Mouse (Mus musculus): ENCODE measurements around the gene Eif1b. TPM values are rescaled to one million over a fixed set of nuclear protein-coding genes. Genes with fewer than 3 reads are reported as not detected.

The Eif1b gene
- 146 and 158 TPM in 2 replicates for polyA plus RNA-seq (2015; fragmentation: Nextera tagmentation; extraction: Ambion mirVana)

- Histone ChIP-seq H3K36me3 (peaks cover 22% of the 10 kb centered on the region), H3K4me3 (replicated peaks) (peak within 1 kb of the TSS; percentile 75), H3K4me1 (peaks cover 14% of the 10 kb centered on the region), H3K27me3 (no peaks in the 10 kb centered on the region), H3K9ac (peak within 1 kb of the TSS; percentile 96), H3K27ac (replicated peaks) (peak within 1 kb of the TSS; percentile 87), H3K9me3 (replicated peaks) (no peaks in the 10 kb centered on the region), H3K4me2 (replicated peaks) (peak within 1 kb of the TSS; percentile 74)
- 3% methylated on average over 19 of the region's 19 CpGs for WGBS
- ATAC-seq (ENCODE audit: insufficient number of reproducible peaks, low FRiP score, low TSS enrichment, low read depth): 0 out of 2 replicates have a peak, but pooled peaks have one; percentile 11
Observed at GRCm38 (mm10) chr9:120492010-120492399, at the start of gene Eif1b. Eif1b (plus strand) TSS chr9:120492232.

- Histone ChIP-seq H3K9ac (no peak overlapping the region), H3K27me3 (no peaks in the 10 kb centered on the region), H3K36me3 (no peaks in the 10 kb centered on the region), H3K4me3 (replicated peaks) (no peak overlapping the region), H3K27ac (replicated peaks) (no peak overlapping the region), H3K4me2 (replicated peaks) (no peak overlapping the region), H3K4me1 (no peaks in the 10 kb centered on the region), H3K9me3 (replicated peaks) (no peaks in the 10 kb centered on the region)
- ATAC-seq (ENCODE audit: insufficient number of reproducible peaks, low FRiP score, low TSS enrichment, low read depth): no peak
- 78% methylated on average over 9 of the region's 9 CpGs for WGBS
Observed at GRCm38 (mm10) chr9:120444642-120445041, 47.4 kb upstream of the Eif1b start.

- WGBS: 51% methylated on average over 6 of the region's 6 CpGs
- Histone ChIP-seq H3K27ac (replicated peaks) (no peak overlapping the region), H3K4me1 (no peaks in the 10 kb centered on the region), H3K27me3 (no peaks in the 10 kb centered on the region), H3K36me3 (no peaks in the 10 kb centered on the region), H3K4me3 (replicated peaks) (no peak overlapping the region), H3K4me2 (replicated peaks) (no peak overlapping the region), H3K9ac (no peak overlapping the region), H3K9me3 (replicated peaks) (no peaks in the 10 kb centered on the region)
- ATAC-seq (ENCODE audit: insufficient number of reproducible peaks, low FRiP score, low TSS enrichment, low read depth): no peak
Observed at GRCm38 (mm10) chr9:120449696-120450329, 42.2 kb upstream of the Eif1b start.

GRCm38 (mm10) chr9:120455768-120456655 is 36.0 kb upstream of the Eif1b start:
- no peaks in the 10 kb centered on the region for H3K27me3 ChIP-seq
- no peak overlapping the region for H3K4me3 ChIP-seq (replicated peaks)
- no peak overlapping the region for H3K9ac ChIP-seq
- H3K36me3 ChIP-seq: no peaks in the 10 kb centered on the region
- peak overlapping the region; percentile 78 for H3K27ac ChIP-seq (replicated peaks)
- 16% methylated on average over 9 of the region's 9 CpGs for WGBS
- H3K4me1 ChIP-seq: peaks cover 17% of the 10 kb centered on the region; the same call in 1 of the 2 replicates
- H3K9me3 ChIP-seq (replicated peaks): no peaks in the 10 kb centered on the region
- H3K4me2 ChIP-seq (replicated peaks): no peak overlapping the region
- peak; percentile 71; the same call in 1 of the 2 replicates for ATAC-seq (ENCODE audit: insufficient number of reproducible peaks, low FRiP score, low TSS enrichment, low read depth)

- ATAC-seq (ENCODE audit: insufficient number of reproducible peaks, low FRiP score, low TSS enrichment, low read depth): no peak
- 95% methylated on average over 1 of the region's 1 CpGs for WGBS
- Histone ChIP-seq H3K27ac (replicated peaks) (no peak overlapping the region), H3K9me3 (replicated peaks) (no peaks in the 10 kb centered on the region), H3K4me1 (0 out of 2 replicates have a peak, but pooled peaks cover 3% of the 10 kb centered on the region), H3K4me3 (replicated peaks) (no peak overlapping the region), H3K36me3 (no peaks in the 10 kb centered on the region), H3K27me3 (no peaks in the 10 kb centered on the region), H3K4me2 (replicated peaks) (no peak overlapping the region), H3K9ac (no peak overlapping the region)
Observed at GRCm38 (mm10) chr9:120470431-120470830, 21.6 kb upstream of the Eif1b start.

GRCm38 (mm10) chr9:120481644-120482043 is 10.4 kb upstream of the Eif1b start:
- Histone ChIP-seq H3K4me1 (no peaks in the 10 kb centered on the region), H3K36me3 (no peaks in the 10 kb centered on the region), H3K27me3 (0 out of 2 replicates have a peak, but pooled peaks cover 3% of the 10 kb centered on the region), H3K27ac (replicated peaks) (no peak overlapping the region), H3K4me2 (replicated peaks) (no peak overlapping the region), H3K9me3 (replicated peaks) (no peaks in the 10 kb centered on the region), H3K4me3 (replicated peaks) (no peak overlapping the region), H3K9ac (no peak overlapping the region)
- 81% methylated on average over 3 of the region's 3 CpGs for WGBS
- no peak for ATAC-seq (ENCODE audit: insufficient number of reproducible peaks, low FRiP score, low TSS enrichment, low read depth)

GRCm38 (mm10) chr9:120482382-120482781 is 9.7 kb upstream of the Eif1b start:
- no peaks in the 10 kb centered on the region for H3K36me3 ChIP-seq
- no peak overlapping the region for H3K4me3 ChIP-seq (replicated peaks)
- H3K9me3 ChIP-seq (replicated peaks): no peaks in the 10 kb centered on the region
- no peak overlapping the region for H3K9ac ChIP-seq
- H3K4me2 ChIP-seq (replicated peaks): no peak overlapping the region
- no peaks in the 10 kb centered on the region for H3K4me1 ChIP-seq
- 86% methylated on average over 4 of the region's 4 CpGs for WGBS
- ATAC-seq (ENCODE audit: insufficient number of reproducible peaks, low FRiP score, low TSS enrichment, low read depth): no peak
- H3K27me3 ChIP-seq: 0 out of 2 replicates have a peak, but pooled peaks cover 3% of the 10 kb centered on the region
- no peak overlapping the region for H3K27ac ChIP-seq (replicated peaks)

- no peak overlapping the region for H3K4me3 ChIP-seq (replicated peaks)
- H3K27ac ChIP-seq (replicated peaks): no peak overlapping the region
- H3K4me2 ChIP-seq (replicated peaks): no peak overlapping the region
- WGBS: 79% methylated on average over 8 of the region's 8 CpGs
- no peaks in the 10 kb centered on the region for H3K4me1 ChIP-seq
- H3K9ac ChIP-seq: no peak overlapping the region
- H3K27me3 ChIP-seq: 0 out of 2 replicates have a peak, but pooled peaks cover 3% of the 10 kb centered on the region
- H3K9me3 ChIP-seq (replicated peaks): no peaks in the 10 kb centered on the region
- no peak for ATAC-seq (ENCODE audit: insufficient number of reproducible peaks, low FRiP score, low TSS enrichment, low read depth)
- no peaks in the 10 kb centered on the region for H3K36me3 ChIP-seq
Observed at GRCm38 (mm10) chr9:120483101-120483500, 8.9 kb upstream of the Eif1b start.

GRCm38 (mm10) chr9:120487076-120487475 is 5.0 kb upstream of the Eif1b start:
- no peak overlapping the region for H3K27ac ChIP-seq (replicated peaks)
- no peaks in the 10 kb centered on the region for H3K4me1 ChIP-seq
- no peak overlapping the region for H3K9ac ChIP-seq
- no peaks in the 10 kb centered on the region for H3K36me3 ChIP-seq
- WGBS: 78% methylated on average over 8 of the region's 8 CpGs
- H3K9me3 ChIP-seq (replicated peaks): no peaks in the 10 kb centered on the region
- no peak for ATAC-seq (ENCODE audit: insufficient number of reproducible peaks, low FRiP score, low TSS enrichment, low read depth)
- H3K4me3 ChIP-seq (replicated peaks): no peak overlapping the region
- no peak overlapping the region for H3K4me2 ChIP-seq (replicated peaks)
- H3K27me3 ChIP-seq: 0 out of 2 replicates have a peak, but pooled peaks cover 3% of the 10 kb centered on the region

GRCm38 (mm10) chr9:120491509-120491908 is 523 bp upstream of the Eif1b start:
- no peak for ATAC-seq (ENCODE audit: insufficient number of reproducible peaks, low FRiP score, low TSS enrichment, low read depth)
- H3K36me3 ChIP-seq: peaks cover 22% of the 10 kb centered on the region
- no peak overlapping the region for H3K27ac ChIP-seq (replicated peaks)
- H3K27me3 ChIP-seq: no peaks in the 10 kb centered on the region
- peak overlapping the region; percentile 75 for H3K4me3 ChIP-seq (replicated peaks)
- 82% methylated on average over 3 of the region's 3 CpGs for WGBS
- H3K4me2 ChIP-seq (replicated peaks): peak overlapping the region; percentile 74; the same call in 1 of the 2 replicates
- no peak overlapping the region for H3K9ac ChIP-seq
- peaks cover 14% of the 10 kb centered on the region for H3K4me1 ChIP-seq
- H3K9me3 ChIP-seq (replicated peaks): no peaks in the 10 kb centered on the region

All from embryonic facial prominence, embryonic 15.5 days (tissue).